Mouse (Mus musculus): ENCODE results near the gene Tfap2b. TPM values are rescaled to one million over a fixed set of nuclear protein-coding genes. Genes with fewer than 3 reads are reported as not detected.

Gene Tfap2b
- polyA plus RNA-seq, 1 experiment from 2014 or later = 21.0 TPM

DNA sequence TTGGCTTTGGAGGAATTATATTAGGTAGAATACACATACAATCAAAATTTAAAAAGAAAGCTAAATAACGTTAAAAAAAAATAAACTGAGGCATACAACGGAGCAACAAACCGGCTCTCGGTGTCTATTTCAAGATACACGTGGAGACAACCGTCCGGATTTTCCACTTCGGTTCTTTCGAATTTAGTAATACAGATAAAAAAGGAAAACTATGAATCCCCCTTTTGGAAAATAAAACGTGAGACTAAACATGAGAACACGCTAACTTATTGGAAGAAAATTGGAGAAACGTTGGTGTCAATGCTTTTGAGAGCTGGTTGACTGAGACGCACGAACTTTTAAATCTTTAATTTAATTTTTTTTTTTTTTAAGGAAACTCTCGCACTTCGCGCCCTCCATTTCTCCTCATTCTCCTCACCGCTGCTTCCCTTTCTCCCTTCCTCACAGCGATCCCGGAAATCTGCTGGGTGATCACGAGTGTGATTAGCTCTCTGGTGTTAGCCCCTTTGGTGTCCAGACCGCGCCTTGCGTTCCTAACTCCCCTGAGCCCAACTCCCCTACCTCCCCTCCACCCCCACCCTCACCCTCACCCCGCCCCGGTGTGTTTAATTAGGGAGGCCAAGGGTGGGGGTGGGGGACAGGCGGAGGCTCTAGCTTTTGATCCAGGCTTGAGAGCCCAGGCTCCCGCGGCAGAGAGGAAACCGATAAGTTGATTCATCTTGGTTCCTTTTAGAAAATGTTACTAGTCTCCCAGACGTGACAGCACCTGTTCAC lies 25.9 kb downstream of the Tfap2b start:
- ATAC-seq (ENCODE audit: low FRiP score) = no peak
- peaks cover 78% of the 10 kb centered on the region for H3K27me3 ChIP-seq
- under 1% methylated on average over 31 of the region's 31 CpGs for WGBS
- H3K9me3 ChIP-seq = no peaks in the 10 kb centered on the region
- H3K4me1 ChIP-seq = no peaks in the 10 kb centered on the region
- H3K27ac ChIP-seq = no peak overlapping the region
- peak overlapping the region; percentile 13; the same call in 1 of the 2 replicates for H3K4me2 ChIP-seq
- no peak overlapping the region for H3K4me3 ChIP-seq (replicated peaks)
- no peak overlapping the region for H3K9ac ChIP-seq
- H3K36me3 ChIP-seq (replicated peaks) = no peaks in the 10 kb centered on the region

DNA sequence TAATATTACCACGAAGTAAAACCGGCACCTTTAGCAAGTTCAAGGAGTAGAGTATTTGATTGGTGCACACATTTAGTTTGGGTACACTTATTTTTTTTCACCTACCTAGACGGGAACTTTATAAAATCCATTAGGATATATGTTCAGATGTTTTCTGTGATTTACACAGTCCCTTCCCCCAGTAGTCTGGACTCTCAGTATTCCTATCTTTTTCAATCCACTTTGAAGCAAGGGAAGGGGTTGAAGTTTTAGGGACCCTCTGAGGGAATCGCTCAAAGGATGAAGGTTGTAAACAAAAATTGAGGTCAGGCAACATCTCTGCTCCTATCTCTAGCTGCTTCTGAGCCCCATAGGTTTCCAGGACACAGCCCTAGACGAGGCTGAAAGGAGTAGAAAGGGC lies 27.3 kb downstream of the Tfap2b start:
- no peak overlapping the region for H3K4me3 ChIP-seq (replicated peaks)
- no peaks in the 10 kb centered on the region for H3K36me3 ChIP-seq (replicated peaks)
- H3K4me2 ChIP-seq = no peak overlapping the region
- no peaks in the 10 kb centered on the region for H3K9me3 ChIP-seq
- peaks cover 85% of the 10 kb centered on the region for H3K27me3 ChIP-seq
- H3K4me1 ChIP-seq = peaks cover 1% of the 10 kb centered on the region; the same call in 1 of the 2 replicates
- WGBS = 2% methylated on average over 5 of the region's 5 CpGs
- H3K27ac ChIP-seq = no peak overlapping the region
- ATAC-seq (ENCODE audit: low FRiP score) = no peak
- no peak overlapping the region for H3K9ac ChIP-seq

DNA sequence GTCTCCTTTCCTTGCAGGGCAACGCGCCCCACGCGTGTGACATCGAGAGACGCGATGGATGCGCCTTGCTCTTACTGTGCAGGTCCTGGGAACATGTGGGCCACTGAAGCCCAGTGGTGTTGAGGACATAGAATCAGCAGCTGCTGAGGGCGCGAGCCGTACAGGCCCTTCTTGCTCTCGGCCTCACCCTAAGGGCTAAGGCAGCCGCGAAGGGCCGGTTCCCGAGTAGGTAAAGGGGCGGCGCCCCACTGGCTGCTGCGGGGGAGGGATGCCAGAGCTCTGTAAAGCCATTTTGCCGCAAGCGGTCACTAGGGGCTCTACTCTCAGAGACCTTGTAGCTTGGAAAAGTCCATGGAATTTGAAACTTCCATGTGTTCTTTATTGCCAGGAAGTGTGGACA lies 27.9 kb downstream of the Tfap2b start:
- H3K9me3 ChIP-seq = no peaks in the 10 kb centered on the region
- no peak overlapping the region for H3K9ac ChIP-seq
- no peak overlapping the region for H3K4me3 ChIP-seq (replicated peaks)
- H3K4me2 ChIP-seq = no peak overlapping the region
- H3K36me3 ChIP-seq (replicated peaks) = no peaks in the 10 kb centered on the region
- no peak overlapping the region for H3K27ac ChIP-seq
- ATAC-seq (ENCODE audit: low FRiP score) = 0 out of 2 replicates have a peak, but pooled peaks have one; percentile 34
- H3K4me1 ChIP-seq = peaks cover 3% of the 10 kb centered on the region; the same call in 1 of the 2 replicates
- H3K27me3 ChIP-seq = peaks cover 85% of the 10 kb centered on the region
- 2% methylated on average over 21 of the region's 21 CpGs for WGBS

DNA sequence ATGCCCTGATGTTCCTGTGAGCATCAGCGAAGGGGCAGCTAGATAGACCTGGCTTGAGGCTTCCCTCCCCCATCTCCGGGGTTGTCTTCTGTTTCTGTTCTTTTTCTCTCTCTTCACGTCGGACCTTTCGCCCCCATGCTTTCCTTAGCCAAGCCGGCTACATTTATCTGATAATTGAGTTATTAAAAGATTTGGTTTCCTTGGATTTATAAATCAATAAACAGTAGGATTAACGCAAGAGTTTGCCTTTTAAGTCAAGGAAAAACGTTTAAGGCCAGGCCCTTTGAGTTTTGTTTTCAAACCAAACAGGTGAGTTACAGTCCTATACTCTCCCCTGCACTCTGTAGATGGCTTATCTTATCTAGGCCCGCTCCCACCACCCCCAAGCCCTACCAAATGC lies 28.3 kb downstream of the Tfap2b start:
- Histone ChIP-seq H3K4me3 (replicated peaks) (no peak overlapping the region), H3K36me3 (replicated peaks) (no peaks in the 10 kb centered on the region), H3K27ac (no peak overlapping the region), H3K9ac (no peak overlapping the region), H3K4me1 (peaks cover 3% of the 10 kb centered on the region; the same call in 1 of the 2 replicates), H3K4me2 (no peak overlapping the region), H3K27me3 (peaks cover 85% of the 10 kb centered on the region), H3K9me3 (no peaks in the 10 kb centered on the region)
- 2% methylated on average over 9 of the region's 9 CpGs for WGBS
- no peak for ATAC-seq (ENCODE audit: low FRiP score)

DNA sequence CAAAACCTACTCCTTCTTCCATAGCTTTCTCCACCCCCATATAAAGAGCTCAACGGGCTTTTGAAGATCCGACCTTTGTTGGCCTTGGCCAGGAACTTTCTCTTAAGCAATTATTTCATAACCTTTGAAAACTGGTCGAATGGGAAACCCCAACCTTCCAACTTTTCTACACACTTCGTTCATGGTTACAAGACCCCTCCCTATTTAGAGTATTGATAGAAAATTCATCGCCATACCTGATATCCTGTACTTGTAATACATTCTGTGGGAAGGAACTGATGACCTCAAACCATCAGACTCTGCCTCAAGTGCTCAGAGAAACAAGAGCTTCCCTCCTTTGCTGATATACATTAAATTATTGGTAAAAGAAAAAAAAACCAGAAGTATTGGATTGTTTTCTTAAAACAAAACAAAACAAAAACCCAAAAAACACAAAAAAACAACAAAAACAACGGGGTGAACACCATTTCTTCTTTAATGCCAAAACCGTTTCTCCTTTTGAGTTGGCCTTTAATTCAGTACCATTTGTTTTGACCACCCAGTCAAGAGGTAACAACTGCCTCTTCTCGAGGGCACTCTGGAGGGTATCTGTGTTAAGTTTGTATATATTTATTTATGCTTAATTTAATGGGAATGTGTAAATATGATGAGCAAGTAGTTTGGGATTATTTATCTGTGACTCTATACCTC lies 29.2 kb downstream of the Tfap2b start:
- H3K4me1 ChIP-seq = peaks cover 3% of the 10 kb centered on the region; the same call in 1 of the 2 replicates
- WGBS = 5% methylated on average over 8 of the region's 8 CpGs
- no peak overlapping the region for H3K4me2 ChIP-seq
- H3K9me3 ChIP-seq = no peaks in the 10 kb centered on the region
- H3K27ac ChIP-seq = no peak overlapping the region
- ATAC-seq (ENCODE audit: low FRiP score) = no peak
- H3K9ac ChIP-seq = no peak overlapping the region
- peaks cover 85% of the 10 kb centered on the region for H3K27me3 ChIP-seq
- no peak overlapping the region for H3K4me3 ChIP-seq (replicated peaks)
- H3K36me3 ChIP-seq (replicated peaks) = no peaks in the 10 kb centered on the region

DNA sequence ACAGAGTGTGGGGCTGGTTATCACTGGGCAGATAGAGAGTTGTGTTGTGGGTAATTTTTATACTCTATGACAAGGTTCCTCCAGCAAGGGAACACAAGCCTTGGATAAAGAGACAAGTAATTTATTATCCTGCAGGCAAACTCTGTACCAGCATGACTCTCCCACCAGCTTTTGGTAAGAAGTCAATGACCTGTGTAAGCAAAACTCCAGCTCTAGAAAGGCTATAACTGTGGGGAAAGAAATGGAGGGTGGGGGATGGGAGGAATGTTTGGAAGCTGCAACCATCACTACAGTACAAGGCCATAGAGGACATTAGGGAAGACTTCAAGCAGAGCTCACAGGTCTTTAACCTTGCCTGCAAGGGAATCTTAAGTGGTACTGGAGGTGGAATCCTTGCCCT lies 31.3 kb downstream of the Tfap2b start:
- H3K4me3 ChIP-seq (replicated peaks) = no peak overlapping the region
- H3K27ac ChIP-seq = no peak overlapping the region
- H3K27me3 ChIP-seq = peaks cover 86% of the 10 kb centered on the region
- ATAC-seq (ENCODE audit: low FRiP score) = no peak
- H3K4me1 ChIP-seq = peaks cover 9% of the 10 kb centered on the region; the same call in 1 of the 2 replicates
- H3K9me3 ChIP-seq = no peaks in the 10 kb centered on the region
- no peak overlapping the region for H3K9ac ChIP-seq
- H3K36me3 ChIP-seq (replicated peaks) = no peaks in the 10 kb centered on the region
- H3K4me2 ChIP-seq = no peak overlapping the region

DNA sequence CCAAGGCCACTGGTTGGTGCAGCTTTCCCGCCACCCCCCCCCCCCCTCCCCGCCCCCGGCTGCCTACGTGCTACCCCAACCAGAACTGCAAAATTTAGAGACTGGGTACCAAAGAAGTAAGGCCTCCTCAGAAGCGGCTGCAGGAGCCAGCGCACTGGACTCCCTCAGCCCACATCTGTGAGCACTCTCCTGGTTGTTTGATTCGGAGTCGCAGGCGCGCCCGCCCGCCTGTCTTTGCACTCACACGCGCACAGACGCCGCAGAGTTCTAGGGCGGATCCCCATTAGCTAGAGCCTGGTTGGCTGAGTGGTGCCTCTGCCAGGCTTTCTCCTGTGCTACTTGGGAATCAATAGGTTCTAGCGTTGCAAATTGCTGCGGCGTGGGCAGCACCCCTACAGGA lies 32.6 kb downstream of the Tfap2b start:
- H3K4me1 ChIP-seq = peaks cover 16% of the 10 kb centered on the region; the same call in 1 of the 2 replicates
- H3K36me3 ChIP-seq (replicated peaks) = no peaks in the 10 kb centered on the region
- ATAC-seq (ENCODE audit: low FRiP score) = no peak; the same call in 1 of the 2 replicates
- peaks cover 76% of the 10 kb centered on the region for H3K27me3 ChIP-seq
- no peak overlapping the region for H3K9ac ChIP-seq
- H3K4me3 ChIP-seq (replicated peaks) = peak overlapping the region; percentile 13; the same call in 1 of the 2 replicates
- no peak overlapping the region for H3K27ac ChIP-seq
- H3K9me3 ChIP-seq = no peaks in the 10 kb centered on the region
- 0% methylated on average over 20 of the region's 20 CpGs for WGBS
- peak overlapping the region; percentile 32 for H3K4me2 ChIP-seq

DNA sequence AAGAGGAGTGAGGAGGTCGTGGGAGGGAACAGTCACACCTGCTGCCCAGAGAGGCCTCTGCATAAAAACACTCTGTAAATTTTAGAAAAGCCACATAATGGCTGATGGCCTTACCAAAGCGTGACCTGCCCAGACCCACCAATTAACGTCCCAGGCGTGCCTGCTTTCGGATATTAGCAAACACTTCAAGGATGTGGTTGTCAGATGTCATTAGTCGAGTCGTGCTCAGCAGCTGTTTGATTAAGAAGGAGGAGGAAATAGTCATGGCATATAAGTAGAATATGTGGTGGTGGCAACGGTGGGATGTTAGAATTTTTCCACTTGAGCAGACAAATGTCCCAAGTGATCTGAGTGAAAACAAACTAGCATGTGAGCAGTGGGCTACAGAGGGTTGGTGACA lies 33.3 kb downstream of the Tfap2b start:
- ATAC-seq (ENCODE audit: low FRiP score) = no peak
- Histone ChIP-seq H3K4me1 (peaks cover 16% of the 10 kb centered on the region; the same call in 1 of the 2 replicates), H3K4me3 (replicated peaks) (no peak overlapping the region), H3K4me2 (no peak overlapping the region), H3K27ac (no peak overlapping the region), H3K36me3 (replicated peaks) (no peaks in the 10 kb centered on the region), H3K9me3 (no peaks in the 10 kb centered on the region), H3K27me3 (peaks cover 76% of the 10 kb centered on the region), H3K9ac (no peak overlapping the region)
- 3% methylated on average over 8 of the region's 8 CpGs for WGBS

DNA sequence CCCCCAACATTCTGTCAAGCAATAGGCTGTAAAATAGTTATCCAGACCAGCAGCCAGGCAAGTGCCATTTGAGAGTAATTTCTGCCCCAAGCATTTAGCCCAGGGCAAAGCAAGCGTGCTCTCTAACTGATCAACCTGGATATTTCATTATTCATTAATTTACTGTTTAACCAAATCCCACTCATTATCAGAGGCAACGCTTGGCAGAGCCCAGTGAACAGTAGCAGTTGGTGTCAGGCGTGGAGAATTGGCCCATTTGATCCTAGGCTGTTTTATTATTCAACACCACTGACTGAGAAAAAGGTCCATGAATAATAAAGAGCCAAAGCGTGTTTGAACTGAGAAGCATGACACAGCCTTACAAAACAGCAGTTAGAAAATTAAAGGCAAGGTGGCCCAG lies 36.3 kb downstream of the Tfap2b start:
- Histone ChIP-seq H3K4me2 (no peak overlapping the region), H3K9ac (no peak overlapping the region), H3K27ac (no peak overlapping the region), H3K9me3 (no peaks in the 10 kb centered on the region), H3K36me3 (replicated peaks) (no peaks in the 10 kb centered on the region), H3K4me1 (peaks cover 16% of the 10 kb centered on the region; the same call in 1 of the 2 replicates), H3K27me3 (peaks cover 64% of the 10 kb centered on the region), H3K4me3 (replicated peaks) (no peak overlapping the region)
- WGBS = 17% methylated on average over 4 of the region's 4 CpGs
- peak; percentile 80 for ATAC-seq (ENCODE audit: low FRiP score)

DNA sequence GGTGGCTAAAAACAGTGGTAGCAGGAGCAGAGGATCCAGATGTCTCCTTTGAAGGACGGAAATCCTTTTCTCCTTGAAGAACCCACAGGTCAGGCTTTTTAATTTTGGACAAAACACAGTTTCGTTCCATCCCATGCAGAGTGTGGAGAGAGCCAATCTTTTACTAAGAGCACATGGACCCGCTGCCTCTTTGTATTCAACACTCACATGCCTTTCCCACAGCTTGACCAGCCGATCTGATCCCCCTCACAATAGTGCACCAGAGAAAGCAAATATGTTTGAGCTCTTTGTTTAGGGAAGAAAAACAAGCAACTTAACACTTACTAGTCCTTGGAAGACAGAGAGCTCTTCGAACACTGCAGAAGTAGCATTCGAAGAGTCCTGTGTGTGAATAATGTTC lies 42.6 kb downstream of the Tfap2b start:
- ATAC-seq (ENCODE audit: low FRiP score) = 0 out of 2 replicates have a peak, but pooled peaks have one; percentile 46
- H3K4me3 ChIP-seq (replicated peaks) = no peak overlapping the region
- peaks cover 19% of the 10 kb centered on the region for H3K27me3 ChIP-seq
- 31% methylated on average over 6 of the region's 6 CpGs for WGBS
- H3K4me2 ChIP-seq = no peak overlapping the region
- no peaks in the 10 kb centered on the region for H3K36me3 ChIP-seq (replicated peaks)
- no peak overlapping the region for H3K9ac ChIP-seq
- no peak overlapping the region for H3K27ac ChIP-seq
- H3K9me3 ChIP-seq = no peaks in the 10 kb centered on the region
- H3K4me1 ChIP-seq = no peaks in the 10 kb centered on the region; the same call in 1 of the 2 replicates

DNA sequence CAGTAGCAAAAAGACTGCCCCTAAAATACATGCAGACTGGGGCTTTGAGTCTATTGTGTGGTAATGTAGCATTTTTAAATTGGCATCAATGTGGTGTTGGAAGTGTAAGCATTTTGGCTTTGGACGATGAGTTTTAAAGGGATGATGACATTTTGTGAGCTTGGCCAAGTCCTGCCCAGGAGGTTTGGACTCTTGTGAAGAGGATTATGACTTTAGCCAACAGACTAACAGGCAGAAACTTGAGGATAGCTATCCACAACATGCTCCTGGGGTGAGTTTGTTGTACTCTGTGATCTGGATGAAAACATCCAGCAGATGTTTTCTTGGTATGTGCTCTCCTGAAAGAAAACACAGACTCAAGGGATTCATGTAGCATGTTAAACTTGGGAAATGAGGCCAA lies 60.9 kb downstream of the Tfap2b start:
- WGBS = 81% methylated on average over 1 of the region's 1 CpGs
- no peak overlapping the region for H3K4me3 ChIP-seq (replicated peaks)
- no peak for ATAC-seq (ENCODE audit: low FRiP score)

More for the DNA sequence above, 60.9 kb downstream of the Tfap2b start:
- H3K36me3 ChIP-seq (replicated peaks) = no peaks in the 10 kb centered on the region
- H3K9me3 ChIP-seq = no peaks in the 10 kb centered on the region
- no peak overlapping the region for H3K4me2 ChIP-seq
- no peaks in the 10 kb centered on the region for H3K27me3 ChIP-seq
- H3K9ac ChIP-seq = no peak overlapping the region
- no peaks in the 10 kb centered on the region for H3K4me1 ChIP-seq
- H3K27ac ChIP-seq = no peak overlapping the region

Data from forebrain, embryonic 12.5 days (tissue).